Mouse (Mus musculus) forebrain, embryonic 12.5 days (tissue): ENCODE results near the gene Tbata. TPM values are rescaled to one million over a fixed set of nuclear protein-coding genes. Genes with fewer than 3 reads are reported as not detected.

Experiments
- ATAC-seq: fragments of 200-750 bp; cut with Nextera tagmentation; 2 replicates; pipeline ENCODE4 v1.8.0; 2017; ENCODE audit warnings: moderate TSS enrichment; ENCODE audit not compliant: low FRiP score
- H3K27ac ChIP-seq: fragments of 300-500 bp; sonication (generic); 2 replicates; pipeline ENCODE4 v1.5.1; 2016; ENCODE audit warnings: mild to moderate bottlenecking
- H3K27me3 ChIP-seq: fragments of 300-500 bp; sonication (generic); 2 replicates; pipeline ENCODE4 v1.6.1; 2016; ENCODE audit warnings: mild to moderate bottlenecking
- H3K36me3 ChIP-seq: fragments of 300-500 bp; sonication (generic); replicated peaks from 2 replicates; pipeline ENCODE4 v1.6.1; 2016; ENCODE audit warnings: mild to moderate bottlenecking
- H3K4me1 ChIP-seq: fragments of 300-500 bp; sonication (generic); 2 replicates; pipeline ENCODE4 v1.6.1; 2016
- H3K4me2 ChIP-seq: fragments of 300-500 bp; sonication (generic); 2 replicates; pipeline ENCODE4 v1.6.1; 2016; ENCODE audit warnings: mild to moderate bottlenecking, moderate library complexity
- H3K4me3 ChIP-seq: fragments of 300-500 bp; sonication (generic); replicated peaks from 2 replicates; pipeline ENCODE4 v1.5.1; 2016; ENCODE audit warnings: mild to moderate bottlenecking
- H3K9ac ChIP-seq: fragments of 300-500 bp; sonication (generic); 2 replicates; pipeline ENCODE4 v1.6.1; 2016; ENCODE audit warnings: mild to moderate bottlenecking
- H3K9me3 ChIP-seq: fragments of 300-500 bp; sonication (generic); 2 replicates; pipeline ENCODE4 v1.6.1; 2016
- WGBS: fragments of 180-500 bp; shearing (Covaris S2); methylation state at CpG from one replicate; pipeline ENCODE4 v1.1.7; 2016; 5-methylcytosine and 5-hydroxymethylcytosine counted together
- polyA plus RNA-seq: library from polyadenylated mRNA; unstranded; fragments of >200 nt; fragmentation: Nextera tagmentation; extraction: Ambion mirVana; gene quantifications from 2 replicates; pipeline ENCODE4 v1.2.1, GENCODE M21; 2016

The Tbata gene
- polyA plus RNA-seq, 1 experiment from 2014 or later: 0.31 TPM

DNA sequence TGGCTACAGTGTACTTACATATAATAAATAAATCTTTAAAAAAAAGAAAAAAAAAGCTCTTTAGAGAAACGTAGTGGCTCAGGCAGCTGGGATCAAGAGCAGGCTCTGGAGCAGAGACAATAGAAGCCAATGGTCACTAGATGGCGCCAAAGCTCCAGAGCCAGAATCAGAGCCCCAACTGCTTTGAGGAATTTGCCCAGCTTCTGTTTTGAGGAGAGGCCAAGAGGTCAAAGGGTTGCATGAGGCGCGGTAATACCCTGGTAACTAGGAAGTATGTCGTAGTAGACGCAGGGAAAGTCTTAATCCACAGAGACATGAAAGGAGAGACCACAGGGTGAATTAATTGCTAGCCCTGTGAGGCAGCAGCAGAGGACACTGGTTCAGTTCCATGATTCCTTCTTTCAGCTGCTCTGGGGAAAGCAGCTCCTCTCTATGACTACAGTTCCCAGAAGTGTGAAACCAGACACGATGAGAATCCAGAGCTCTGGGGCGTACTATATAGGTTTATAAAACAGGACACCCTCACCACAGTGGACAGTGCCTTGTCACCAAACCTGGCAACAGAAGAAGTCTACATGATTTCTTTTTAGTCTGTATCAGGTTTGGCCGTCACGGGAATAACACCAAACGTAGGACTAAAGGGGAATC lies 27.9 kb downstream of the Tbata start:
- no peak overlapping the region for H3K4me3 ChIP-seq
- peak; percentile 49; the same call in 1 of the 2 replicates for ATAC-seq
- no peaks in the 10 kb centered on the region for H3K36me3 ChIP-seq
- no peak overlapping the region for H3K4me2 ChIP-seq
- H3K4me1 ChIP-seq: peaks cover 11% of the 10 kb centered on the region
- H3K9me3 ChIP-seq: no peaks in the 10 kb centered on the region
- WGBS: 21% methylated on average over 11 of the region's 11 CpGs
- no peak overlapping the region for H3K27ac ChIP-seq
- H3K9ac ChIP-seq: no peak overlapping the region
- no peaks in the 10 kb centered on the region; the same call in 1 of the 2 replicates for H3K27me3 ChIP-seq

GRCm38 (mm10) chr10:61200232-61200820 lies 28.6 kb downstream of the Tbata start:
- H3K4me1 ChIP-seq: peaks cover 11% of the 10 kb centered on the region
- peak; percentile 30; the same call in 1 of the 2 replicates for ATAC-seq
- no peak overlapping the region for H3K27ac ChIP-seq
- H3K4me3 ChIP-seq: no peak overlapping the region
- H3K36me3 ChIP-seq: no peaks in the 10 kb centered on the region
- WGBS: 69% methylated on average over 7 of the region's 7 CpGs
- no peaks in the 10 kb centered on the region; the same call in 1 of the 2 replicates for H3K27me3 ChIP-seq
- H3K4me2 ChIP-seq: no peak overlapping the region
- no peaks in the 10 kb centered on the region for H3K9me3 ChIP-seq
- no peak overlapping the region for H3K9ac ChIP-seq

- no peaks in the 10 kb centered on the region; the same call in 1 of the 2 replicates for H3K27me3 ChIP-seq
- H3K9me3 ChIP-seq: no peaks in the 10 kb centered on the region
- H3K27ac ChIP-seq: no peak overlapping the region
- H3K9ac ChIP-seq: no peak overlapping the region
- H3K4me2 ChIP-seq: no peak overlapping the region
- 52% methylated on average over 9 of the region's 9 CpGs for WGBS
- no peak for ATAC-seq
- H3K4me3 ChIP-seq: no peak overlapping the region
- peaks cover 11% of the 10 kb centered on the region for H3K4me1 ChIP-seq
- H3K36me3 ChIP-seq: no peaks in the 10 kb centered on the region
Observed at GRCm38 (mm10) chr10:61200998-61201397, 29.2 kb downstream of the Tbata start.

DNA sequence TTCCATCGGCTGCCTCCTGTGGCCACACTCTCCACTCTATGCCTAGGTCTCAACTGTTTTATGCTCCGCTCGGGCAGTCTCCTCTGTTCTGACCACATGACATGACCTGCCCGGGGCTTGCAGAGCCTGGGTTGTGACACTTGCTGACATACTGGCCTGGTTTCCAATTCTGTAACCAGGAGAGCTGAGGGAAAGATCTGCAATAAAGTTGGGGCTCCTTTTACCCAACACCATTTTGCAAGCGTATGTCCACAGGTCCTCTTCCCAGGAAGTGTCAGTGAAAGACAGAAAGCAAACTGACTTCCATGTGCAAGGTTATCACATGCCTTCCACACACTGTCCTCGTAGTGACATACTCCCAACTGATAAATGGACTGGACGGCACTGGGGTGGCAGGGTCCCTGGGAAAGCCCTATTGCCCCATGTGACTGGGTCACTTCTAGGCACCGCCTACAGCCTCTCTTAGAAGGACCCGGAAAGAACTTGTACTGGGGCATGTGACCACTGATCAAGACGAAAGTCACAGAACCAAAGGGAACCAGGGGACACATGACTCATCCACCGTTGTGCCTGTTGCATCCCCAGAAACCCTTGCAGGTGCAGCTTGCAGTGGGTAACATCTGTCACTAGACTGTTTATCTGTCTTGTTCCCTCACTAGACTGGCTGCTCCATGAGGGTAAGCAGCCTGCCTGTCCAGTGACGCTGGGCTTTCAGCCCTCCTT lies 30.0 kb downstream of the Tbata start:
- no peak for ATAC-seq
- Histone ChIP-seq H3K9me3 (no peaks in the 10 kb centered on the region), H3K9ac (no peak overlapping the region), H3K27me3 (no peaks in the 10 kb centered on the region; the same call in 1 of the 2 replicates), H3K27ac (no peak overlapping the region), H3K4me2 (no peak overlapping the region), H3K4me3 (no peak overlapping the region), H3K4me1 (peaks cover 11% of the 10 kb centered on the region), H3K36me3 (no peaks in the 10 kb centered on the region)
- 86% methylated on average over 12 of the region's 12 CpGs for WGBS

DNA sequence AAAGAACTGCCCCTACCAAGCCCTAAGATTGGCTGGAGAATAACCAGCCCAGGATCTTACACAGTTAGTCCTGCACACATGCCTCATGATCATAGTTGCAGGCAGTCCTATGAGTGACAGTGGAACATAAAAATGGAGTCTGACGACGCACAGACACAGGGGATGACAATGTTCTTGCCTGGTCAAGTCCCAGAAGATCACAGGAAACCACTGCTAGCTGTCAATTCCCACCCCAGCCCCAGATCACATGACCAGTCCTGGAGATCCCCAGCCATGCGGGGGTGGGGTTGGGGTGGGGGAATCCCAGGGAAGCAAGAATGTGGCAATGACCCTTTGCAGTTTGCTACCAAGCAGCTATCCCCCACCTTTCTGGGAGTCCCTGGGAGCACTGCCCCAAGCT lies 32.2 kb downstream of the Tbata start:
- Histone ChIP-seq H3K9ac (no peak overlapping the region), H3K4me2 (no peak overlapping the region), H3K27ac (no peak overlapping the region), H3K9me3 (no peaks in the 10 kb centered on the region), H3K27me3 (no peaks in the 10 kb centered on the region; the same call in 1 of the 2 replicates), H3K4me1 (peaks cover 11% of the 10 kb centered on the region), H3K4me3 (no peak overlapping the region), H3K36me3 (no peaks in the 10 kb centered on the region)
- 76% methylated on average over 3 of the region's 3 CpGs for WGBS
- no peak for ATAC-seq

DNA sequence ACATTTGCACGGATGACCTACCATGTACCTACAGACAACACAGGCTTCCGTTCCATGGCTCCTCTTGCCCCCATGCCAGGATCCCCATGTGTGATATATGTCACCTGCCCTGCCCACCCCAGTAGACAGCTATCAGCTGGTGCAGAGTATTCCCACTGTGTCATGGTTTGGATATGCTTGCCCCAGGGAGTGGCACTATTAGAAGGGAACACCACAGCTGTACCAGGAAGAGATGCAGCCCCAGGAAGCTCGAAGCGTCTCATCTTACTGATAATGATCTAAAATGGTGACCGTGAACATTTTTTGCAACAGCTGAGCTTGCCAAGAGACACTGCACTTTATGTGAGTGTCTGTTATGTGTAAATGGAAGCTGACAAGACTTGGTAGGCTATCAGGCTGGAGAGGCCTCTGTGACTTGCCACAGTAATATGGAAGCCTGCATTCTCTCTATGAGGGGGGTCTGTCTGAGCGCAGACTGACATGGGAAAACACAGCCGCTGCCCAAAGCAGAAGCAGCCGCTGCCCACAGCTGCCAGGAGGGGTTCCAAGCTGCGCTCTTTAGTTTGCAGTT lies 36.4 kb downstream of the Tbata start:
- WGBS: 90% methylated on average over 9 of the region's 9 CpGs
- ATAC-seq: no peak
- H3K9ac ChIP-seq: no peak overlapping the region

GRCm38 (mm10) chr10:61211105-61211504 lies 39.4 kb downstream of the Tbata start:
- 90% methylated on average over 4 of the region's 4 CpGs for WGBS
- ATAC-seq: no peak
- H3K4me2 ChIP-seq: no peak overlapping the region

More for the DNA sequence above, 36.4 kb downstream of the Tbata start:
- H3K4me3 ChIP-seq: no peak overlapping the region
- peaks cover 6% of the 10 kb centered on the region; the same call in 1 of the 2 replicates for H3K4me1 ChIP-seq
- peaks cover 6% of the 10 kb centered on the region; the same call in 1 of the 2 replicates for H3K27me3 ChIP-seq
- H3K27ac ChIP-seq: no peak overlapping the region
- no peak overlapping the region for H3K4me2 ChIP-seq
- no peaks in the 10 kb centered on the region for H3K36me3 ChIP-seq
- no peaks in the 10 kb centered on the region for H3K9me3 ChIP-seq

GRCm38 (mm10) chr10:61211743-61212142 lies 40.0 kb downstream of the Tbata start:
- Histone ChIP-seq H3K4me2 (no peak overlapping the region), H3K4me3 (no peak overlapping the region), H3K27me3 (peaks cover 9% of the 10 kb centered on the region; the same call in 1 of the 2 replicates), H3K36me3 (no peaks in the 10 kb centered on the region), H3K9me3 (0 out of 2 replicates have a peak, but pooled peaks cover 6% of the 10 kb centered on the region), H3K9ac (no peak overlapping the region), H3K4me1 (peaks cover 6% of the 10 kb centered on the region; the same call in 1 of the 2 replicates), H3K27ac (no peak overlapping the region)
- WGBS: 9% methylated on average over 13 of the region's 13 CpGs
- peak; percentile 58; the same call in 1 of the 2 replicates for ATAC-seq

More at GRCm38 (mm10) chr10:61211105-61211504, 39.4 kb downstream of the Tbata start:
- Histone ChIP-seq H3K27me3 (peaks cover 9% of the 10 kb centered on the region; the same call in 1 of the 2 replicates), H3K36me3 (no peaks in the 10 kb centered on the region), H3K4me1 (peaks cover 6% of the 10 kb centered on the region; the same call in 1 of the 2 replicates), H3K27ac (no peak overlapping the region), H3K9me3 (0 out of 2 replicates have a peak, but pooled peaks cover 6% of the 10 kb centered on the region), H3K4me3 (no peak overlapping the region), H3K9ac (no peak overlapping the region)

DNA sequence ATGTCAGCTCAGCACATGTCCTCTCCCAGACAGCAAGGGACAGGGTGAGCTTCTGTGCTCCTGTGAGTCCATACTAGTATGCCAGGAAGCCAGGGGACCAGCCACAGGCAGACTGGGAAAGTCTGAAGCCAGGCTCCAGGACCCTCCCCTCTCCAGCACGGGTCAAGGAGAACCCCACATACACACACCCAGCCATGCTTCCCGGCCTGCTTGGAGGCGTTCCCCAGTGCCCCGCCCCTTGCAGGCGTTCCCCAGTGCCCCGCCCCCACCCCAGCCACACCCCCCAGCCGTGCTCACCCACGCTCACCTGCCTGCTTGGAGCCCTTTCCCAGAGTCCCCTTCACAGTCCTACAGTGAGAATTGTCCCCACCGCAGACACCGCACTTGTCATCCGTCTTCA lies 41.1 kb downstream of the Tbata start:
- ATAC-seq: no peak
- Histone ChIP-seq H3K4me3 (no peak overlapping the region), H3K36me3 (no peaks in the 10 kb centered on the region), H3K4me1 (peaks cover 6% of the 10 kb centered on the region; the same call in 1 of the 2 replicates), H3K9me3 (0 out of 2 replicates have a peak, but pooled peaks cover 6% of the 10 kb centered on the region), H3K9ac (no peak overlapping the region), H3K27ac (no peak overlapping the region), H3K27me3 (peaks cover 9% of the 10 kb centered on the region; the same call in 1 of the 2 replicates), H3K4me2 (no peak overlapping the region)
- WGBS: 9% methylated on average over 11 of the region's 11 CpGs

DNA sequence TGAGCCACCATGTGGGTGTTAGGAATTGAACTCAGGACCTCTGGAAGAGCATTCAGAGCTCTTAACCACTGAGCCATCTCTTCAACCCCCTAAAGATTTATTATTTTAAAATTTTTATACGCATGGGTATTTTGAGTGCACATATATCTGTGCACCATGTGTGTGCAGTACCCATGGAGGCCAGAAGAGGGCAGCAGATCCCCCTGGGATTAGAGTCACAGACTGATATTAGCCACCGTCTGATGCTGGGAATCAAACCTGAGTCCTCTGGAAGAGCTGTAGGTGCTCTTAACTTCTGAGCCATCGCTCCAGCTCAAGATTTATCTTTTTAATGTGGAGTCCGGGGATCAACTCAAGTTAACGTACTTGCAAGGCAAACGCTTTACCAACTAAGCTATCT lies 43.9 kb downstream of the Tbata start:
- WGBS: 99% methylated on average over 6 of the region's 6 CpGs
- no peak for ATAC-seq
- Histone ChIP-seq H3K4me1 (peaks cover 6% of the 10 kb centered on the region; the same call in 1 of the 2 replicates), H3K36me3 (no peaks in the 10 kb centered on the region), H3K27ac (no peak overlapping the region), H3K27me3 (peaks cover 9% of the 10 kb centered on the region; the same call in 1 of the 2 replicates), H3K9me3 (peaks cover 12% of the 10 kb centered on the region; the same call in 1 of the 2 replicates), H3K4me2 (no peak overlapping the region), H3K9ac (no peak overlapping the region), H3K4me3 (no peak overlapping the region)

GRCm38 (mm10) chr10:61216163-61216562 lies 44.4 kb downstream of the Tbata start:
- 95% methylated on average over 4 of the region's 4 CpGs for WGBS
- H3K27ac ChIP-seq: no peak overlapping the region
- peaks cover 12% of the 10 kb centered on the region; the same call in 1 of the 2 replicates for H3K9me3 ChIP-seq
- no peak for ATAC-seq
- peaks cover 9% of the 10 kb centered on the region; the same call in 1 of the 2 replicates for H3K27me3 ChIP-seq
- H3K36me3 ChIP-seq: no peaks in the 10 kb centered on the region
- no peak overlapping the region for H3K4me3 ChIP-seq
- H3K4me1 ChIP-seq: peaks cover 6% of the 10 kb centered on the region; the same call in 1 of the 2 replicates
- H3K4me2 ChIP-seq: no peak overlapping the region
- H3K9ac ChIP-seq: no peak overlapping the region

- no peak for ATAC-seq
- Histone ChIP-seq H3K4me1 (no peaks in the 10 kb centered on the region), H3K36me3 (no peaks in the 10 kb centered on the region), H3K4me3 (no peak overlapping the region), H3K27ac (no peak overlapping the region), H3K9me3 (peaks cover 12% of the 10 kb centered on the region; the same call in 1 of the 2 replicates), H3K27me3 (no peaks in the 10 kb centered on the region), H3K4me2 (no peak overlapping the region), H3K9ac (no peak overlapping the region)
- WGBS: 89% methylated on average over 4 of the region's 4 CpGs
Observed at GRCm38 (mm10) chr10:61219318-61219717, 47.6 kb downstream of the Tbata start.
